Mouse (Mus musculus) liver, embryonic 14.5 days (tissue): ENCODE measurements at regions not wholly inside any gene's neighbourhood (a gene's known extent, or its start where the extent isn't known, plus 50 kb on each side); places are given as distances from the start of the nearest gene placed in this dataset.

Source experiments
- CTCF ChIP-seq: IDR thresholded peaks from 2 replicates; pipeline ENCODE4 v1.5.1; 2016; ENCODE audit warnings: antibody characterized with exemption, low read depth, control low read depth
- EP300 ChIP-seq: IDR thresholded peaks from 2 replicates; pipeline ENCODE4 v1.6.1; 2016; ENCODE audit warnings: antibody characterized with exemption, low read depth

- TF ChIP-seq CTCF, result no peak
- TF ChIP-seq EP300, result no peak
Measured at GRCm38 (mm10) chr4:71165802-71166201, 592.0 kb downstream of the Gm11232 start.
